Mouse (Mus musculus) heart, postnatal 0 days (tissue): ENCODE measurements around the gene Poldip3.

Experiments
- CTCF ChIP-seq: IDR thresholded peaks from 2 replicates; pipeline ENCODE4 v1.5.1; 2016; ENCODE audit warnings: antibody characterized with exemption, control low read depth, low read depth
- EP300 ChIP-seq: IDR thresholded peaks from 2 replicates; pipeline ENCODE4 v1.6.1; 2016; ENCODE audit warnings: antibody characterized with exemption, low read depth

GRCm38 (mm10) chr15:83093687-83094086 is 55.5 kb downstream of the Poldip3 start:
- TF ChIP-seq CTCF (no peak), EP300 (no peak)
